Mouse (Mus musculus): Measurements from ENCODE around the gene Prdm1.

DNA sequence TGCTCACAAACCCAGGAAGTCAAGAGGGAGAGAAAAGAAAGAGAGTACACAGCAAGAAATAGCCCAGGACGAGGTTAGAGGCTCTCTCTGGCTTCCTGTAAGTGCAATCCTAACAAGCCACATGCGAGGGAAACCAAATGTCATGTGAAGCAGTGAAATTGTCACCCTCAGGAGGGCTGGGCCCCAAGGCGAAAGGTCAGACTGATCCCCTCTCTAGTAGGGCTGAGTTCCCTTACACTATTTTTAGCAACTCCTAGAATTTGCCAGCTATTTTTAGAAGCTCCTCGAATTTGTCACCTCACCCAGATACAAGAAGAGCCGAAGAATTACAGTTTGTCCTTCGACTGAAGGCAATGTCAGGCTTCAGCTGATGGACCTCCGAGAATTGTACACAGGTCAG, 124.9 kb downstream of the Prdm1 start:
- TF ChIP-seq CTCF (IDR thresholded peaks at IDR 0.05; ENCODE audit: extremely low read depth, insufficient read length, insufficient replicate concordance, low read depth, low read length) (no peak), POLR2A (IDR thresholded peaks at IDR 0.05; ENCODE audit: low read depth, low read length) (no peak)

All from small intestine, adult 2 months (tissue).